Mouse (Mus musculus) MEL (cell line): ENCODE data around the gene Grap. TPM values are rescaled to one million over a fixed set of nuclear protein-coding genes. Genes with fewer than 3 reads are reported as not detected.

Source experiments
- DNase-seq: peaks from one replicate; pipeline ENCODE4 v3.0.0; 2011; ENCODE audit warnings: low read depth, low spot score
- H3K27ac ChIP-seq: 2 replicates; pipeline ENCODE4 v1.5.1; 2012; ENCODE audit warnings: low read depth, mild to moderate bottlenecking, control low read depth, low read length, moderate library complexity; ENCODE audit not compliant: control insufficient read depth
- H3K27me3 ChIP-seq, 2 experiments: fragments of 150-350 bp in 1 of 2; sonication (generic) in 1 of 2; 2 replicates each; pipeline ENCODE4 v1.6.1; 2012; ENCODE audit warnings: low read length in 2 of 2, mild to moderate bottlenecking in 2 of 2, improper control_type of control experiment in 1 of 2, moderate library complexity in 1 of 2; ENCODE audit not compliant: insufficient read depth in 2 of 2, control insufficient read depth in 1 of 2
- H3K36me3 ChIP-seq, 2 experiments: 2 replicates each; pipeline ENCODE4 v1.6.1; 2012 to 2014; ENCODE audit warnings: low read length in 2 of 2, improper control_type of control experiment in 1 of 2, inconsistent platforms in 1 of 2, mild to moderate bottlenecking in 1 of 2; ENCODE audit not compliant: insufficient read depth in 2 of 2, control insufficient read depth in 1 of 2
- H3K4me1 ChIP-seq, 2 experiments: fragments of 150-350 bp in 1 of 2; sonication (generic) in 1 of 2; 2 replicates each; pipeline ENCODE4 v1.6.1; 2012; ENCODE audit warnings: low read length in 2 of 2, improper control_type of control experiment in 1 of 2, mild to moderate bottlenecking in 1 of 2; ENCODE audit not compliant: insufficient read depth in 2 of 2, control insufficient read depth in 1 of 2
- H3K4me3 ChIP-seq, 2 experiments: fragments of 150-350 bp in 1 of 2; sonication (generic) in 1 of 2; 2 replicates each; pipeline ENCODE4 v1.5.1; 2012; ENCODE audit warnings: low read depth in 2 of 2, low read length in 2 of 2, mild to moderate bottlenecking in 2 of 2, moderate library complexity in 2 of 2, control low read depth in 1 of 2, improper control_type of control experiment in 1 of 2; ENCODE audit not compliant: control insufficient read depth in 1 of 2, insufficient read depth in 1 of 2
- H3K79me2 ChIP-seq: 2 replicates; pipeline ENCODE4 v1.6.1; 2012; ENCODE audit warnings: mild to moderate bottlenecking, low read length, moderate library complexity; ENCODE audit not compliant: control insufficient read depth, poor library complexity, insufficient read depth
- H3K9ac ChIP-seq: 2 replicates; pipeline ENCODE4 v1.6.1; 2012; ENCODE audit warnings: low read depth, mild to moderate bottlenecking, control low read depth, low read length, moderate library complexity; ENCODE audit not compliant: control insufficient read depth, poor library complexity, severe bottlenecking
- H3K9me3 ChIP-seq: fragments of 150-350 bp; sonication (generic); replicated peaks from 2 replicates; pipeline ENCODE4 v1.6.1; 2012; ENCODE audit warnings: mild to moderate bottlenecking, low read length, improper control_type of control experiment, moderate library complexity; ENCODE audit not compliant: insufficient read depth
- BHLHE40 ChIP-seq: IDR thresholded peaks from 2 replicates; pipeline ENCODE4 v1.6.1; 2012; ENCODE audit warnings: low read depth, mild to moderate bottlenecking, inconsistent platforms, low read length, improper control_type of control experiment, borderline replicate concordance
- CHD1 ChIP-seq: IDR thresholded peaks from 2 replicates; pipeline ENCODE4 v1.6.1; 2012; ENCODE audit warnings: low read depth, mild to moderate bottlenecking, inconsistent platforms, low read length, improper control_type of control experiment
- CHD2 ChIP-seq: IDR thresholded peaks from 2 replicates; pipeline ENCODE4 v1.6.1; 2011; ENCODE audit warnings: low read length, improper control_type of control experiment
- E2F4 ChIP-seq: IDR thresholded peaks from 2 replicates; pipeline ENCODE4 v1.6.1; 2011; ENCODE audit warnings: low read depth, low read length, improper control_type of control experiment, borderline replicate concordance
- ELF1 ChIP-seq: IDR thresholded peaks from 2 replicates; pipeline ENCODE4 v1.6.1; 2014; ENCODE audit warnings: low read depth, mild to moderate bottlenecking, inconsistent platforms, low read length, improper control_type of control experiment, moderate library complexity
- EP300 ChIP-seq, 2 experiments: IDR thresholded peaks; 2 replicates each; pipeline ENCODE4 v1.6.1; 2011; ENCODE audit warnings: improper control_type of control experiment in 2 of 2, low read length in 2 of 2, low read depth in 1 of 2, mild to moderate bottlenecking in 1 of 2
- GATA1 ChIP-seq: IDR thresholded peaks from 2 replicates; pipeline ENCODE4 v1.6.1; 2011; ENCODE audit warnings: low read depth, low read length, improper control_type of control experiment
- HCFC1 ChIP-seq: IDR thresholded peaks from 2 replicates; pipeline ENCODE4 v1.6.1; 2012; ENCODE audit warnings: low read depth, mild to moderate bottlenecking, inconsistent platforms, low read length, improper control_type of control experiment, moderate library complexity
- MAFK ChIP-seq: IDR thresholded peaks from 2 replicates; pipeline ENCODE4 v1.6.1; 2011; ENCODE audit warnings: low read depth, mild to moderate bottlenecking, low read length, improper control_type of control experiment, borderline replicate concordance
- MAX ChIP-seq: IDR thresholded peaks from 2 replicates; pipeline ENCODE4 v1.6.1; 2011; ENCODE audit warnings: low read length, improper control_type of control experiment
- MAZ ChIP-seq: IDR thresholded peaks from 2 replicates; pipeline ENCODE4 v1.6.1; 2012; ENCODE audit warnings: low read depth, mild to moderate bottlenecking, inconsistent platforms, low read length, improper control_type of control experiment
- MEF2A ChIP-seq: IDR thresholded peaks from 2 replicates; pipeline ENCODE4 v1.6.1; 2014; ENCODE audit warnings: low read depth, mild to moderate bottlenecking, inconsistent platforms, low read length, improper control_type of control experiment; ENCODE audit not compliant: poor library complexity, insufficient replicate concordance, severe bottlenecking; ENCODE audit errors: extremely low read depth
- MXI1 ChIP-seq: IDR thresholded peaks from 2 replicates; pipeline ENCODE4 v1.6.1; 2011; ENCODE audit warnings: mild to moderate bottlenecking, low read depth, low read length, improper control_type of control experiment
- MYB ChIP-seq: IDR thresholded peaks from 2 replicates; pipeline ENCODE4 v1.6.1; 2011; ENCODE audit warnings: mild to moderate bottlenecking, low read depth, low read length, improper control_type of control experiment
- NRF1 ChIP-seq: IDR thresholded peaks from 2 replicates; pipeline ENCODE4 v1.6.1; 2014; ENCODE audit warnings: low read depth, mild to moderate bottlenecking, inconsistent platforms, low read length, improper control_type of control experiment, moderate library complexity; ENCODE audit not compliant: poor library complexity, insufficient read depth, severe bottlenecking
- POLR2A ChIP-seq, 2 experiments: IDR thresholded peaks; 2 replicates each; pipeline ENCODE4 v1.6.1; 2011 to 2012; ENCODE audit warnings: low read length in 2 of 2, mild to moderate bottlenecking in 2 of 2, control low read depth in 1 of 2, improper control_type of control experiment in 1 of 2, low read depth in 1 of 2, moderate library complexity in 1 of 2; ENCODE audit not compliant: control insufficient read depth in 1 of 2, insufficient read depth in 1 of 2, poor library complexity in 1 of 2
- POLR2AphosphoS5 ChIP-seq: IDR thresholded peaks from 2 replicates; pipeline ENCODE4 v1.6.1; 2012; ENCODE audit warnings: low read depth, borderline replicate concordance, mild to moderate bottlenecking, inconsistent platforms, low read length, moderate library complexity, mixed read lengths
- USF1 ChIP-seq: IDR thresholded peaks from 2 replicates; pipeline ENCODE4 v1.6.1; 2014; ENCODE audit warnings: low read depth, mild to moderate bottlenecking, inconsistent platforms, low read length, improper control_type of control experiment, moderate library complexity
- USF2 ChIP-seq, 2 experiments: IDR thresholded peaks; 2 replicates each; pipeline ENCODE4 v1.6.1; 2011 to 2012; ENCODE audit warnings: improper control_type of control experiment in 2 of 2, low read length in 2 of 2, borderline replicate concordance in 1 of 2, inconsistent platforms in 1 of 2, low read depth in 1 of 2, mild to moderate bottlenecking in 1 of 2; ENCODE audit not compliant: insufficient read depth in 1 of 2
- ZMIZ1 ChIP-seq: IDR thresholded peaks from 2 replicates; pipeline ENCODE4 v1.6.1; 2012; ENCODE audit warnings: low read depth, mild to moderate bottlenecking, inconsistent platforms, low read length, improper control_type of control experiment, moderate library complexity
- polyA plus RNA-seq, 2 experiments: library from polyadenylated mRNA; stranded (reverse) in 1 of 2; unstranded in 1 of 2; fragments of >175 nt in 1 of 2; fragments of >200 nt in 1 of 2; gene quantifications; 2 replicates each; pipeline versions ENCODE4 v1.2.1 to v1.2.4; 2012; ENCODE audit warnings: low replicate concordance in 2 of 2, low read depth in 1 of 2; ENCODE audit not compliant: insufficient read length in 2 of 2, insufficient read depth in 1 of 2, missing spikeins in 1 of 2
- total RNA-seq: library from RNA; depleted of rRNA; stranded (reverse); fragments of 300-350 nt; gene quantifications from 2 replicates; pipeline ENCODE4 v1.2.3, GENCODE M21; 2012; rRNA removed

The Grap gene
- 1.8 TPM in 2 replicates for total RNA-seq
- 1 to 10 TPM in 1 of 2 experiments, not detected in 1; 2.3 TPM for polyA plus RNA-seq

GRCm38 (mm10) chr11:61652686-61653447 is at the start of gene Grap:
Gene Grap (plus strand): TSS chr11:61653265.
- TF ChIP-seq ELF1 (peak; percentile 52; the same call in 1 of the 2 replicates), HCFC1 (0 out of 2 replicates have a peak, but pooled peaks have one; percentile 13), POLR2AphosphoS5 (no peak), BHLHE40 (no peak), POLR2A (IDR thresholded peaks at IDR 0.05; ENCODE audit: control insufficient read depth in 1 of 2, insufficient read depth in 1 of 2, low read depth in 1 of 2, low read length in 2 of 2, poor library complexity in 1 of 2) (no peak)
- Histone ChIP-seq H3K9me3 (no peaks in the 10 kb centered on the region), H3K27me3 (no peaks in the 10 kb centered on the region; a peak in 1 of 4 replicates), H3K36me3 (peaks cover 0 to 3% of the 10 kb centered on the region in 2 experiments; a peak in 2 of 4 replicates), H3K4me3 (peak within 1 kb of the TSS; percentile 5 to 12; a peak in 1 of 4 replicates), H3K79me2 (no peaks in the 10 kb centered on the region), H3K4me1 (peaks cover 0 to 16% of the 10 kb centered on the region in 2 experiments; a peak in 3 of 4 replicates), H3K9ac (no peak within 1 kb of the TSS), H3K27ac (no peak within 1 kb of the TSS)
- peak; percentile 51 for DNase-seq

DNA sequence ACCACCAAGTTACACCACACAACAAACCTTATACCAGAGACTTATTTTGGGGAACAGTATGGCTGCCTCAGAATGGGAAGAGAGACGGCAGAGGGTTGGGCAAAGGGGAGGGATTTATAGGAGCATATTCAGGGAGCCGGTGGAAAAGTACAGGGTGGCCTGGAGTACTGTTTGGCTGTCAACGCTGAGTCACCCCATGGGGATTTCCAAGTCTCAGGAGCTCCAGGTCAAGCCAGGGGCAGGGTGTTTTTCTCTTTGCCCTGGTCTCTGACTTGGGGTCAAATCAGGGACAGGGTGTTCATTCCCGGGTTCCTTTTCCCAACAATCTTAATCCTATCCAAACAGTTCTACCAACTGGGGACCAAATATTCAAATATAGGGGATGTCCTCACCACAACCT is 45.0 kb upstream of the Grap start:
- TF ChIP-seq CHD2 (no peak), GATA1 (no peak), E2F4 (no peak), MAFK (no peak), USF1 (no peak), MAX (no peak), USF2 (IDR thresholded peaks at IDR 0.05; ENCODE audit: borderline replicate concordance in 1 of 2, insufficient read depth in 1 of 2, low read depth in 1 of 2, low read length in 2 of 2) (no peak)
- no peak for DNase-seq
- Histone ChIP-seq H3K27me3 (no peaks in the 10 kb centered on the region; a peak in 1 of 4 replicates), H3K27ac (no peak overlapping the region), H3K4me1 (peaks cover 2 to 7% of the 10 kb centered on the region in 2 experiments; a peak in 3 of 4 replicates), H3K36me3 (peaks cover 0 to 8% of the 10 kb centered on the region in 2 experiments; a peak in 2 of 4 replicates), H3K4me3 (no peak overlapping the region), H3K79me2 (no peaks in the 10 kb centered on the region), H3K9ac (no peak overlapping the region), H3K9me3 (no peaks in the 10 kb centered on the region)

- Histone ChIP-seq H3K79me2 (no peaks in the 10 kb centered on the region), H3K9me3 (no peaks in the 10 kb centered on the region), H3K27me3 (no peaks in the 10 kb centered on the region), H3K36me3 (no peaks in the 10 kb centered on the region), H3K9ac (no peak overlapping the region), H3K27ac (no peak overlapping the region), H3K4me1 (0 out of 4 replicates have a peak, but pooled peaks cover 0 to 2% of the 10 kb centered on the region in 2 experiments), H3K4me3 (no peak overlapping the region)
- DNase-seq: no peak
- TF ChIP-seq NRF1 (no peak), MEF2A (no peak), E2F4 (no peak), ELF1 (no peak), CHD2 (no peak), GATA1 (no peak), CHD1 (no peak), MXI1 (no peak), MAZ (no peak), ZMIZ1 (no peak), MAFK (no peak), EP300 (IDR thresholded peaks at IDR 0.05; ENCODE audit: low read depth in 1 of 2, low read length in 2 of 2) (no peak), MYB (no peak), USF2 (IDR thresholded peaks at IDR 0.05; ENCODE audit: borderline replicate concordance in 1 of 2, insufficient read depth in 1 of 2, low read depth in 1 of 2, low read length in 2 of 2) (no peak)
Observed at GRCm38 (mm10) chr11:61611197-61611596, 41.9 kb upstream of the Grap start.
